Mouse (Mus musculus) urinary bladder, postnatal 36 days (tissue): ENCODE measurements around the gene Cyba.

ENCODE experiments used
- DNase-seq, 2 experiments: peaks; one replicate each; pipeline ENCODE4 v3.0.0; 2022; ENCODE audit warnings: low spot score in 2 of 2, mixed read lengths in 1 of 2

The Cyba gene

DNA sequence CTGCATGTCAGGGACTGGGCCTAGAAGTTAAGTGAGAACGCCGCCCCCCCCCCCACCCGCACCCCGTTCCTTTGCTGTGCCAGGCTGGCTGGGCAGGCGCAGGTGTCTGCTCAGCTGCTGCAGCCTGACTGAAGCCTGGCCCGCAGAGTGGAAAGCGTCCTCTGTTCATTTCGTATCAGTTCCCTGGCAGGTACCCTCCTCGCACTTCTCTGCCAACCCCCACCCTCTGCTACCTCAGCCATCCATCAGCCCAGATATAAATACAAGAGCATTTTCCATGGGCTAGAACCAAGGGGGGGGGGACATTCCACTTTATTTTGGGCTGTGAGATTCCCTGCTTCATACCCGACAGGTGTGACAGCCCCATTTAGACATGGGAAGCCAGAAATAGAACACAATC, 19.4 kb upstream of the Cyba start:
- no peak for DNase-seq

DNA sequence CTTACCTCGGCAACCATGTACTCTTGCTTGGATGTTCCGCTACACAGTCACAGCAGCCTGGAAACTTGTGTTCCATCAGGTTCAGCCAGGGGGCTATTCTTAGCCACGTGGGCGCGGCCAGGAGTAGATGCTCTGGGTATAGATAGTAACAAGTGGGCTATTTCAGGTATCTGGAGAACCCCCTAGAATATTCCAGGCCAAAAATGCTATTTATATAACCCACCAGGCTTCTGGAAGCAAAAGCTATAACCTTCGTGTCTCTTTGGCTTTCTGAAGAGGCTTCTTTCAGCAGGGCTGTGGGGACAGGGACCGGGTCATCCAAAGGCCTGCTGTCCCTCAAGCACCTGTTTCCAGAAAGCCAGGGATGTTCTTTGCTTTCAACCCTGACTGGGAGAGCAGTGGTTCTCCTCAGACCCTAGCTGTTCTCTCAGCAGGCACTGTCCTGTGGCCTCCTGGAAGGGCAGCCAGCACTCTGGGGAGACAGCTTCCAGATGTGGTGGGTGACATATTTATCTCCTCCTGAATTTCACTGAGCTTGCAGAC, 18.5 kb upstream of the Cyba start:
- DNase-seq, result no peak

DNA sequence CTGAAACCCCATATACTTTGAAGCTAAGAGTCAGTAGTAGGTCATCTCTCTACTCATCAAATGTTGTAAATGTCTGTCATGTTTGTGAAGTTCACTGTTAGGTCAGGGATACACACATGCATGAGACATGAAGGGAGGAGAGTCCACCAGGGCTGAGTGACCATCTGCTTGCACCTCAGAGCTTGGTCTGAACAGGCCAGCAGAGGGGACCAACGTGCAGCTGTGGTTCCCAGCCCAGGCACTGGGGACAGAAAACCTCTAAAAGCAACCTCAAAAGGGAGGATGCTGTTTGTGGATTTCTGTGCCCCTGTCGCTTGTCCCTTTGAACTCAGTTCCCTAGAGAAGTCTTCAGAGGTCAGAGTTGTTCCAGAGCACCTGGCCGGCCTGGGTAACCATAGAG, 12.5 kb upstream of the Cyba start:
- no peak for DNase-seq

- DNase-seq, result peak; percentile 76 to 92
Observed at GRCm38 (mm10) chr8:122444058-122444748, 11.5 kb upstream of the Cyba start.

GRCm38 (mm10) chr8:122443262-122444006, 10.7 kb upstream of the Cyba start, which contains the start of gene Mvd:
Gene Mvd, minus strand, starts transcription at chr8:122443422.
- DNase-seq, result peak; percentile 97 to 99

GRCm38 (mm10) chr8:122442781-122443180, 10.1 kb upstream of the Cyba start:
- no peak for DNase-seq

DNA sequence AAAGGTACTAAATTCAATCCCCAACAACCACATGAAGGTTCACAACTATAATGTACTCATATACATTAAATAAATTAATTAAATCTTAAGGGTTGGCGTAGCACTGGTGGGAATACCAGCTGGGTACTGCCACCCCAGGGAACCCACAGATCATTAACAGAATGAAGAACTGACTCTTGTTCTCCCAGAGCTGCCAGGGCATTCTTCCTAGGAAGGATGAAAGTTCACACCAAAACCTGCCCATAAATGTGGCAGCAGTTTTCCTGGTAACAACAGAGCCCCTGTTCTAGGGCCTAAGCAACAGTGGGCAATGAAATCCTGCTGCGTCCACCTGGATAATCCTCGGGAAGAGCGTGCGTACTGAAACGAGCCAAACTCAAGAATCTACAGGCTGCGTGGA, 9.6 kb upstream of the Cyba start:
- no peak for DNase-seq

DNA sequence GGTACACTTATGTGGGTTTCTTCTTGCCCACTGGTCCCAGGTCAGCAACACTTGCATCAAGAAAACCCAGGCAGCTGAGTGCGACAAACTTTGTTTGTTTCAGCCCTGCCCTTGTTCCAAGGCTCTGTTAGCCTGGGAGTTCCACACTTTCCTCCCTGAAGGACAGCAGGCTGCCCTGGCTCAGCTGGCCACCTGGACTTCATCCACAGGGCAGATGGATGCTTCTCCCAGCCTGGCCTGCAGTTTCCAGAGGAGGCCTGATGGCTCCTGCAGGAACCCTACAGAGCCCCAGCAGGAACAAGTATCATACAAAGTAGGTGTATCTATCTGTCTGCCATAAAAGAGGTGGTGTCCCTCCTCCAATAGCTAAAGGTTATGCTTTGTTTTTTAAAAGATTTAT, 8.6 kb upstream of the Cyba start:
- DNase-seq, result no peak

GRCm38 (mm10) chr8:122439336-122439735, 6.6 kb upstream of the Cyba start:
- DNase-seq, result no peak

- no peak for DNase-seq
Observed at GRCm38 (mm10) chr8:122437708-122438331, 5.1 kb upstream of the Cyba start.

- no peak for DNase-seq
Observed at GRCm38 (mm10) chr8:122436586-122437125, 3.9 kb upstream of the Cyba start.

- no peak for DNase-seq
Observed at GRCm38 (mm10) chr8:122436146-122436545, 3.4 kb upstream of the Cyba start.

DNA sequence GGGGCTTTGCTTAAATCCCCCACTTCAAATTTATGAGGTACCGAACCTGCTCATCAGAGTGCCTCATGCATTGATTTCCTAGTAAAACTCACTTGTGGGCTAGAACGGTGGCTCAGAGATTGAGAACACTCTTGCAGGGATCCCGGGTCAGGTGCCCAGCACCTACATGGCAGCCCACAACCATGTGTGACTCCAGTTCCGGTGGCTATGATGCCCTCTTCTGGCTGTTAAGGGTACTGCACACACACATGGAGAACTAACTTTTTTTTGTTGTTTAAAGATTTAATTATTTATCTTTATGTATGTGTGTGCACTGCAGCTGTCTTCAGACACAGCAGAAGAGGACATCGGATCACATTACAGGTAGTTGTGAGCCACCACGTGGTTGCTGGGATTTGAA, 2.6 kb upstream of the Cyba start:
- DNase-seq, result no peak

- no peak for DNase-seq
Observed at GRCm38 (mm10) chr8:122433269-122433905, 657 bp upstream of the Cyba start.

DNA sequence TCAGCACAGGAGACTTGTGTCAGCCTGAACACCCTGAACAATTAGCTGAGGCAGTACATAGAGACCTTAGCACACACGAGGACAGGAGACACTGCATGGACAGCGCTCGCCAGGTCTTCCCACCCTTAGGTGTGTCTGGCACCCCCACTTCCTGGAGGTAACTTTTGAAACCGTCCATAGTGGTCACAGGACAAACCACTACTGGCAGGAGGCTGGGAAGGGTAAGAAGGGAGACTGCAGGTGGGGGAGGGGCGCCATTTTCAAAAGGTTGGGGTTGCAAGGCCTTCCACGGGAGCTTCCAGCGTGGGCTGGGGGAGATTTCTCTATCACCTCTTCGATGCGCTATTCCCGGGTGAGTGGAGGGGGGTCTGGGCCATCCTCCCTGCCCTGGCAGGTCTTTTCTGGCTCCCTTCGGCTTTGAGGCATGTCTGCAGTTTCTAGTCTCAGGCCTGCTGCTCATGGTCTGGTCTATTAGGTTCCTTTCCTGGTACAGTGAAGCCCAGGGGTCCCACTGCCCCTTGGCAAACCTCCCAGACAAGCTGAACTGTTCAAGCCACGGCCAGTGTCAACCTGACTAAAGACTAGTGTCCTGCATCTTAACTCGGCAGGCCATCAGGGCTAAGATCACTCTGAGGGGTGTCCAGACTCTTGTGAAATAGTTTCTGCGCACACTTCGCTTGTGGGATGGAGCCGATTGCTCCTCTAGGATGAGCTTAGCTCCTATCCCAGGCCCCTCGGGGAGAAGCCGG, 862 bp downstream of the Cyba start:
- DNase-seq, result peak in 1 of 2 experiments; percentile 33

GRCm38 (mm10) chr8:122430646-122431045, 2.1 kb downstream of the Cyba start:
- no peak for DNase-seq

DNA sequence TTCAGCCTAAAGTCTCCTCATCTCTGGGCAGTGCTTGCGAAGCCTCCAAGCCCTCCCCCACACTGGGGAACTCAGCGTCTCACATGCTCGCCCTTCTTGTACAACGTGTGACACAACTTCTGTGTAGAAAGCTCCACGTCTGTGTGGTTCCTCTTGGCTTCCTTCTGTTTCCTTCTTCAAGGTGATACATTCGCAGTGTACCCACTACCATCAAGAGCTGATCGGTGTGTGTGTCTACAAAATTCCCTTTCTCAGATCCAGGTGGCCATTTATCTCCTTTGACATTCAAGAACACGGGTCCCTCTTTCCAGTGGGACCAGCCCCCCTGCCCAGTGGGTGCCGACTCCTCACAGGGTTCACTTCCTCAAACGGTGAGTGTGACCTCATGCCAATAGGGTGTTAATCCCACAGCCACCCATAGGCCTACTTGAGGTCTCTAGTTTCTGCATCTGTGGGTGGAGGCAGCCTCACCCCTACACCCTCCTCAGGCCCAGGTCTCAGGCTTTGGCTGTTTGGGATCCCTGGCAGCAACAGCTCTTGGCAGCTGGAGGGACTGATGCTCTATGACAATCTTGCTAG, 2.6 kb downstream of the Cyba start:
- no peak for DNase-seq

DNA sequence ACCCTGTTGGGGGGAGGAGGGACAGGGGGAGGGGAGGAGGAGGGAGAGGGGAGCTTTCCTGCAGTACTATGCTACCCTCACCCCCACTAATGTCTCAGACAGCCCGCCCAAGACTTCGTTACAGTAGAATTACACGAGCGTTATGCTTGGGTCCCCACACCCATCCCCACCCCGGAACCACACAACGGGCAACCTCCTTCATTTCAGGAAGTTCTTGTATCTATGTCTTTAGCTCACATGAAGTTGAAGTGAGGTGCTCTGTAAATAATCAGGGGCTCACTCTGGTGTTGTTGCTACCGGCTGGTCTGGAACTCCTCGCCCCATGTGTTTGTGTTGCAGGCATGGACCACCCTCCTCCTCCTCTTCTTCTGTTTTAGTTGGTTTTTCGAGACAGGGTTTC, 4.6 kb downstream of the Cyba start:
- DNase-seq, result no peak

DNA sequence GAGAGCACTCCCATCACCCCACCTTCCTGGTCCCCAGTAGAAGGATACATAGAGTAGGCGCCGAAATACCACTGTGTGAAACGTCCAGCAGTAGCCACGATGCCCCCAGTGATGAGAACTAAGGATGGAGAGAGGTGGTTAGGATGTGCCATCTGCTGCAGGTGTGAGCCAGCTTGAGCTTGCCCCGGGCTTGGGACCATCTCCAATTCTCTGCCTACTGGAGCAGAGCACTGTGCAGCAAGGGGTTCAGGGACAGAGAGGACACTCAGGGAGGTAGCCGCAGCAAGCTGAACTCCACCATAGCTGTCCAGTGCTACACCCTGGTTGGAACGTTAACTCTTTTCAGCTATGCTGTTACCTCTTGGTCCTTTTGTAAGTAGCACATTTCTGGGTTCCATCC, 5.1 kb downstream of the Cyba start:
- no peak for DNase-seq

- DNase-seq, result no peak
Observed at GRCm38 (mm10) chr8:122426145-122426544, 6.6 kb downstream of the Cyba start.

DNA sequence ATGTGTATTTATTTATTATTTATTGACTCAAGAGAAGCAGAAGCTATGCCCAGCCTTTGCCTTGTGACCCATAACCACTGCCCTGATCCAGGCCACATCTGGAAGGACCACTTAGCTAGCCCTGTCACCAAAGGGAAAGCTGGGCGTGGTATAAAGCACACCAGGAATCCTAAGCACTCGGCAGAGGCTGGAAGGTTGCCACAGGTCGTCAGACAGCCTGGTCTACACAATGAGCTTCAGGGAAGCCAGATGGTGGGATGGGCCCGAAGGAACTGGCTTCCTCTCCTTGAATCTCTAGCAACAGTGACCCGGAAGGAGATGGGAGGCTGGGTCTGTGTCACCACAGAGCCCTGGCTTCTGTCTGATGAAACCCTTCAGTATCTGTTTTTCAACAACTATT, 9.1 kb downstream of the Cyba start:
- DNase-seq, result no peak
